Mouse (Mus musculus) embryonic facial prominence, embryonic 15.5 days (tissue): ENCODE results near the gene Mmadhc. TPM values are rescaled to one million over a fixed set of nuclear protein-coding genes. Genes with fewer than 3 reads are reported as not detected.

Experiments used
- ATAC-seq: fragments of 200-750 bp; cut with Nextera tagmentation; 2 replicates; pipeline ENCODE4 v1.8.0; 2017; ENCODE audit warnings: low read depth, moderate TSS enrichment; ENCODE audit not compliant: insufficient number of reproducible peaks, low FRiP score, low TSS enrichment
- H3K27ac ChIP-seq: fragments of 300-500 bp; sonication (generic); replicated peaks from 2 replicates; pipeline ENCODE4 v1.5.1; 2015; ENCODE audit warnings: mild to moderate bottlenecking, inconsistent platforms
- H3K27me3 ChIP-seq: fragments of 300-500 bp; sonication (generic); 2 replicates; pipeline ENCODE4 v1.6.1; 2015; ENCODE audit warnings: inconsistent platforms
- H3K36me3 ChIP-seq: fragments of 300-500 bp; sonication (generic); 2 replicates; pipeline ENCODE4 v1.6.1; 2015; ENCODE audit warnings: mild to moderate bottlenecking, inconsistent platforms
- H3K4me1 ChIP-seq: fragments of 300-500 bp; sonication (generic); 2 replicates; pipeline ENCODE4 v1.6.1; 2015; ENCODE audit warnings: inconsistent platforms
- H3K4me2 ChIP-seq: fragments of 300-500 bp; sonication (generic); replicated peaks from 2 replicates; pipeline ENCODE4 v1.6.1; 2015; ENCODE audit warnings: mild to moderate bottlenecking, inconsistent platforms
- H3K4me3 ChIP-seq: fragments of 300-500 bp; sonication (generic); replicated peaks from 2 replicates; pipeline ENCODE4 v1.5.1; 2015; ENCODE audit warnings: mild to moderate bottlenecking, inconsistent platforms
- H3K9ac ChIP-seq: fragments of 300-500 bp; sonication (generic); 2 replicates; pipeline ENCODE4 v1.6.1; 2015; ENCODE audit warnings: inconsistent platforms
- H3K9me3 ChIP-seq: fragments of 300-500 bp; sonication (generic); replicated peaks from 2 replicates; pipeline ENCODE4 v1.6.1; 2016; ENCODE audit warnings: inconsistent platforms
- WGBS: fragments of 180-500 bp; shearing (Covaris S2); methylation state at CpG from one replicate; pipeline ENCODE4 v1.1.7; 2015; 5-methylcytosine and 5-hydroxymethylcytosine counted together
- polyA plus RNA-seq: library from polyadenylated mRNA; unstranded; fragments of >200 nt; fragmentation: Nextera tagmentation; extraction: Ambion mirVana; gene quantifications from 2 replicates; pipeline ENCODE4 v1.2.1, GENCODE M21; 2015

Gene Mmadhc
- polyA plus RNA-seq: 164 and 171 TPM in 2 replicates

- peak; percentile 94 for ATAC-seq
Measured at GRCm38 (mm10) chr2:50296109-50296986, at the start of gene Mmadhc. Gene Mmadhc (minus strand): TSS chr2:50296801.

GRCm38 (mm10) chr2:50343598-50343997 is 47.0 kb upstream of the Mmadhc start:
- no peak for ATAC-seq
- H3K9me3 ChIP-seq: no peaks in the 10 kb centered on the region
- no peaks in the 10 kb centered on the region for H3K27me3 ChIP-seq
- H3K4me1 ChIP-seq: no peaks in the 10 kb centered on the region
- H3K4me3 ChIP-seq: no peak overlapping the region
- no peak overlapping the region for H3K9ac ChIP-seq
- WGBS: 57% methylated on average over 8 of the region's 8 CpGs
- no peak overlapping the region for H3K27ac ChIP-seq
- H3K4me2 ChIP-seq: no peak overlapping the region
- H3K36me3 ChIP-seq: no peaks in the 10 kb centered on the region

More at GRCm38 (mm10) chr2:50296109-50296986, at the start of gene Mmadhc:
- peak within 1 kb of the TSS; percentile 62 for H3K4me2 ChIP-seq
- peaks cover 21% of the 10 kb centered on the region for H3K4me1 ChIP-seq
- H3K9me3 ChIP-seq: no peaks in the 10 kb centered on the region
- 0% methylated on average over 58 of the region's 58 CpGs for WGBS
- H3K36me3 ChIP-seq: peaks cover 8% of the 10 kb centered on the region; the same call in 1 of the 2 replicates
- no peaks in the 10 kb centered on the region for H3K27me3 ChIP-seq
- peak within 1 kb of the TSS; percentile 84 for H3K4me3 ChIP-seq
- H3K27ac ChIP-seq: peak within 1 kb of the TSS; percentile 92
- peak within 1 kb of the TSS; percentile 76 for H3K9ac ChIP-seq

GRCm38 (mm10) chr2:50339061-50339460 is 42.5 kb upstream of the Mmadhc start:
- no peak for ATAC-seq
- no peak overlapping the region for H3K4me3 ChIP-seq
- no peaks in the 10 kb centered on the region for H3K4me1 ChIP-seq
- 65% methylated on average over 3 of the region's 3 CpGs for whole genome bisulfite sequencing
- no peaks in the 10 kb centered on the region for H3K27me3 ChIP-seq
- H3K9ac ChIP-seq: no peak overlapping the region
- no peak overlapping the region for H3K27ac ChIP-seq
- no peak overlapping the region for H3K4me2 ChIP-seq
- H3K36me3 ChIP-seq: no peaks in the 10 kb centered on the region
- H3K9me3 ChIP-seq: no peaks in the 10 kb centered on the region

- Histone ChIP-seq H3K9ac (no peak overlapping the region), H3K4me1 (no peaks in the 10 kb centered on the region), H3K4me3 (no peak overlapping the region), H3K4me2 (no peak overlapping the region), H3K36me3 (no peaks in the 10 kb centered on the region), H3K9me3 (no peaks in the 10 kb centered on the region), H3K27ac (no peak overlapping the region), H3K27me3 (no peaks in the 10 kb centered on the region)
- WGBS: 31% methylated on average over 1 of the region's 1 CpGs
- no peak for ATAC-seq
Measured at GRCm38 (mm10) chr2:50337596-50337995, 41.0 kb upstream of the Mmadhc start.

GRCm38 (mm10) chr2:50331716-50332270 is 35.2 kb upstream of the Mmadhc start:
- H3K4me3 ChIP-seq: no peak overlapping the region
- WGBS: 33% methylated on average over 5 of the region's 5 CpGs
- no peak overlapping the region for H3K27ac ChIP-seq
- H3K36me3 ChIP-seq: no peaks in the 10 kb centered on the region
- no peak overlapping the region for H3K9ac ChIP-seq
- no peaks in the 10 kb centered on the region for H3K9me3 ChIP-seq
- no peak overlapping the region for H3K4me2 ChIP-seq
- ATAC-seq: no peak
- H3K4me1 ChIP-seq: 0 out of 2 replicates have a peak, but pooled peaks cover 3% of the 10 kb centered on the region
- no peaks in the 10 kb centered on the region for H3K27me3 ChIP-seq

- ATAC-seq: no peak
- 41% methylated on average over 4 of the region's 4 CpGs for WGBS
Measured at GRCm38 (mm10) chr2:50328181-50328580, 31.6 kb upstream of the Mmadhc start.

GRCm38 (mm10) chr2:50324799-50325198 is 28.2 kb upstream of the Mmadhc start:
- H3K27ac ChIP-seq: no peak overlapping the region
- no peaks in the 10 kb centered on the region for H3K27me3 ChIP-seq
- no peak overlapping the region for H3K9ac ChIP-seq
- no peaks in the 10 kb centered on the region for H3K4me1 ChIP-seq
- no peaks in the 10 kb centered on the region for H3K36me3 ChIP-seq
- H3K4me2 ChIP-seq: no peak overlapping the region
- ATAC-seq: no peak
- H3K4me3 ChIP-seq: no peak overlapping the region
- 73% methylated on average over 7 of the region's 7 CpGs for WGBS
- no peaks in the 10 kb centered on the region for H3K9me3 ChIP-seq

More at GRCm38 (mm10) chr2:50328181-50328580, 31.6 kb upstream of the Mmadhc start:
- no peak overlapping the region for H3K27ac ChIP-seq
- H3K4me1 ChIP-seq: 0 out of 2 replicates have a peak, but pooled peaks cover 3% of the 10 kb centered on the region
- H3K4me2 ChIP-seq: no peak overlapping the region
- no peaks in the 10 kb centered on the region for H3K27me3 ChIP-seq
- H3K36me3 ChIP-seq: no peaks in the 10 kb centered on the region
- no peak overlapping the region for H3K9ac ChIP-seq
- no peak overlapping the region for H3K4me3 ChIP-seq
- H3K9me3 ChIP-seq: no peaks in the 10 kb centered on the region

GRCm38 (mm10) chr2:50306663-50307320 is 10.2 kb upstream of the Mmadhc start:
- Histone ChIP-seq H3K27ac (no peak overlapping the region), H3K4me1 (peaks cover 6% of the 10 kb centered on the region), H3K9me3 (no peaks in the 10 kb centered on the region), H3K27me3 (no peaks in the 10 kb centered on the region), H3K9ac (no peak overlapping the region), H3K36me3 (no peaks in the 10 kb centered on the region), H3K4me3 (no peak overlapping the region), H3K4me2 (no peak overlapping the region)
- WGBS: 36% methylated on average over 9 of the region's 9 CpGs
- ATAC-seq: no peak; the same call in 1 of the 2 replicates

- Histone ChIP-seq H3K36me3 (no peaks in the 10 kb centered on the region), H3K9ac (no peak overlapping the region), H3K27ac (no peak overlapping the region), H3K4me3 (no peak overlapping the region), H3K4me1 (peaks cover 6% of the 10 kb centered on the region), H3K27me3 (no peaks in the 10 kb centered on the region), H3K4me2 (no peak overlapping the region), H3K9me3 (no peaks in the 10 kb centered on the region)
- WGBS: 81% methylated on average over 1 of the region's 1 CpGs
- ATAC-seq: no peak
Measured at GRCm38 (mm10) chr2:50304824-50305577, 8.4 kb upstream of the Mmadhc start.

- no peak for ATAC-seq
- no peak overlapping the region for H3K9ac ChIP-seq
- 1% methylated on average over 9 of the region's 9 CpGs for WGBS
- peak overlapping the region; percentile 84 for H3K4me3 ChIP-seq
- H3K27me3 ChIP-seq: no peaks in the 10 kb centered on the region
- H3K27ac ChIP-seq: no peak overlapping the region
- H3K4me1 ChIP-seq: peaks cover 21% of the 10 kb centered on the region
- 0 out of 2 replicates have a peak, but pooled peaks cover 6% of the 10 kb centered on the region for H3K36me3 ChIP-seq
- H3K9me3 ChIP-seq: no peaks in the 10 kb centered on the region
- H3K4me2 ChIP-seq: peak overlapping the region; percentile 62
Measured at GRCm38 (mm10) chr2:50296987-50297350, 368 bp upstream of the Mmadhc start.
